Mouse (Mus musculus) stomach, postnatal 0 days (tissue): Measurements from ENCODE around the gene Actl10. TPM values are rescaled to one million over a fixed set of nuclear protein-coding genes. Genes with fewer than 3 reads are reported as not detected.
A peak's percentile ranks its signal among the peaks of the same experiment; 100 is the strongest.

Source experiments
- ATAC-seq: fragments of 200-750 bp; cut with Nextera tagmentation; 2 replicates; pipeline ENCODE4 v1.8.0; 2017; ENCODE audit not compliant: low FRiP score, low TSS enrichment
- DNase-seq: peaks from one replicate; pipeline ENCODE4 v3.0.0-alpha.2; 2016; ENCODE audit warnings: low spot score
- H3K27ac ChIP-seq: fragments of 300-500 bp; sonication (generic); replicated peaks from 2 replicates; pipeline ENCODE4 v1.5.1; 2014; ENCODE audit warnings: mild to moderate bottlenecking, control low read depth
- H3K27me3 ChIP-seq: fragments of 300-500 bp; sonication (generic); 2 replicates; pipeline ENCODE4 v1.6.1; 2014; ENCODE audit warnings: low read length; ENCODE audit not compliant: control insufficient read depth, insufficient read depth
- H3K36me3 ChIP-seq: fragments of 300-500 bp; sonication (generic); 2 replicates; pipeline ENCODE4 v1.6.1; 2014; ENCODE audit warnings: low read length, mixed read lengths; ENCODE audit not compliant: control insufficient read depth, insufficient read depth
- H3K4me1 ChIP-seq: fragments of 300-500 bp; sonication (generic); replicated peaks from 2 replicates; pipeline ENCODE4 v1.6.1; 2014; ENCODE audit warnings: antibody characterized with exemption; ENCODE audit not compliant: control insufficient read depth, insufficient read depth
- H3K4me2 ChIP-seq: fragments of 300-500 bp; sonication (generic); replicated peaks from 2 replicates; pipeline ENCODE4 v1.6.1; 2014; ENCODE audit warnings: low read depth, mild to moderate bottlenecking, control low read depth, moderate library complexity
- H3K4me3 ChIP-seq: fragments of 300-500 bp; sonication (generic); 2 replicates; pipeline ENCODE4 v1.5.1; 2014; ENCODE audit warnings: low read depth, low read length, control low read depth
- H3K9ac ChIP-seq: fragments of 300-500 bp; sonication (generic); 2 replicates; pipeline ENCODE4 v1.6.1; 2014; ENCODE audit warnings: mild to moderate bottlenecking, low read length, control low read depth, mixed read lengths
- H3K9me3 ChIP-seq: fragments of 300-500 bp; sonication (generic); 2 replicates; pipeline ENCODE4 v1.6.1; 2016; ENCODE audit warnings: low read length; ENCODE audit not compliant: control insufficient read depth
- CTCF ChIP-seq: IDR thresholded peaks from 2 replicates; pipeline ENCODE4 v1.5.1; 2016; ENCODE audit warnings: antibody characterized with exemption, low read depth, mild to moderate bottlenecking, moderate library complexity
- EP300 ChIP-seq: optimal IDR thresholded peaks from 2 replicates; pipeline ENCODE3; 2016; ENCODE audit warnings: antibody characterized with exemption
- WGBS: fragments of 180-500 bp; shearing (Covaris S2); extraction: QIAGEN DNeasy Blood & Tissue Kit; methylation state at CpG from one replicate; pipeline ENCODE4 v1.1.7; 2014; 5-methylcytosine and 5-hydroxymethylcytosine counted together
- polyA plus RNA-seq: library from polyadenylated mRNA; unstranded; fragments of >200 nt; fragmentation: Nextera tagmentation; extraction: Ambion mirVana; gene quantifications from 2 replicates; pipeline ENCODE4 v1.2.1, GENCODE M21; 2015

Gene Actl10
- polyA plus RNA-seq: not detected in 2 replicates

- Histone ChIP-seq H3K9ac (0 out of 2 replicates have a peak within 1 kb of the TSS, but pooled peaks have one; percentile 23), H3K4me3 (peak within 1 kb of the TSS; percentile 12; the same call in 1 of the 2 replicates), H3K4me1 (peaks cover 10% of the 10 kb centered on the region; the same call in 1 of the 2 replicates), H3K27ac (no peak within 1 kb of the TSS), H3K27me3 (no peaks in the 10 kb centered on the region), H3K36me3 (no peaks in the 10 kb centered on the region), H3K4me2 (peak within 1 kb of the TSS; percentile 47), H3K9me3 (no peaks in the 10 kb centered on the region)
- no peak for ATAC-seq
- TF ChIP-seq EP300 (no peak), CTCF (no peak)
- 84% methylated on average over 4 of the region's 4 CpGs for WGBS
- no peak for DNase-seq
Measured at GRCm38 (mm10) chr2:154551476-154551875, at the start of gene Actl10. Gene Actl10, plus strand, starts transcription at chr2:154551776.

GRCm38 (mm10) chr2:154507076-154507475 lies 44.5 kb upstream of the Actl10 start:
- H3K36me3 ChIP-seq: peaks cover 3% of the 10 kb centered on the region; the same call in 1 of the 2 replicates
- no peaks in the 10 kb centered on the region for H3K4me1 ChIP-seq
- 71% methylated on average over 2 of the region's 2 CpGs for WGBS
- H3K4me3 ChIP-seq: no peak overlapping the region
- no peak overlapping the region for H3K27ac ChIP-seq
- no peak overlapping the region for H3K4me2 ChIP-seq
- DNase-seq: no peak
- H3K9ac ChIP-seq: no peak overlapping the region
- ATAC-seq: no peak
- TF ChIP-seq EP300: no peak
- H3K27me3 ChIP-seq: no peaks in the 10 kb centered on the region
- no peaks in the 10 kb centered on the region for H3K9me3 ChIP-seq

GRCm38 (mm10) chr2:154507566-154508283 lies 43.9 kb upstream of the Actl10 start:
- H3K9me3 ChIP-seq: no peaks in the 10 kb centered on the region
- H3K4me2 ChIP-seq: no peak overlapping the region
- TF ChIP-seq CTCF (peak; percentile 61), EP300 (no peak)
- H3K4me3 ChIP-seq: no peak overlapping the region
- no peaks in the 10 kb centered on the region for H3K27me3 ChIP-seq
- no peak overlapping the region for H3K9ac ChIP-seq
- DNase-seq: peak; percentile 43
- ATAC-seq: peak; percentile 65
- H3K4me1 ChIP-seq: no peaks in the 10 kb centered on the region
- 70% methylated on average over 9 of the region's 9 CpGs for WGBS
- peaks cover 5% of the 10 kb centered on the region; the same call in 1 of the 2 replicates for H3K36me3 ChIP-seq
- H3K27ac ChIP-seq: no peak overlapping the region

GRCm38 (mm10) chr2:154508450-154508849 lies 43.1 kb upstream of the Actl10 start:
- TF ChIP-seq EP300 (no peak), CTCF (no peak)
- H3K9me3 ChIP-seq: no peaks in the 10 kb centered on the region
- H3K36me3 ChIP-seq: peaks cover 5% of the 10 kb centered on the region; the same call in 1 of the 2 replicates
- DNase-seq (no peak), ATAC-seq (no peak)
- H3K4me2 ChIP-seq: no peak overlapping the region
- 84% methylated on average over 4 of the region's 4 CpGs for WGBS
- no peak overlapping the region for H3K27ac ChIP-seq
- no peak overlapping the region for H3K4me3 ChIP-seq
- H3K9ac ChIP-seq: no peak overlapping the region
- no peaks in the 10 kb centered on the region for H3K4me1 ChIP-seq
- no peaks in the 10 kb centered on the region for H3K27me3 ChIP-seq

- no peak overlapping the region for H3K4me2 ChIP-seq
- 86% methylated on average over 3 of the region's 3 CpGs for WGBS
- H3K4me1 ChIP-seq: no peaks in the 10 kb centered on the region
- DNase-seq (no peak), ATAC-seq (no peak)
- H3K9ac ChIP-seq: no peak overlapping the region
- no peaks in the 10 kb centered on the region for H3K9me3 ChIP-seq
- no peak overlapping the region for H3K27ac ChIP-seq
- no peaks in the 10 kb centered on the region for H3K27me3 ChIP-seq
- peaks cover 5% of the 10 kb centered on the region; the same call in 1 of the 2 replicates for H3K36me3 ChIP-seq
- no peak overlapping the region for H3K4me3 ChIP-seq
- TF ChIP-seq EP300 (no peak), CTCF (no peak)
Measured at GRCm38 (mm10) chr2:154510141-154510540, 41.4 kb upstream of the Actl10 start.

- Histone ChIP-seq H3K9me3 (no peaks in the 10 kb centered on the region), H3K36me3 (0 out of 2 replicates have a peak, but pooled peaks cover 2% of the 10 kb centered on the region), H3K27ac (no peak overlapping the region), H3K4me1 (no peaks in the 10 kb centered on the region), H3K4me2 (no peak overlapping the region), H3K9ac (no peak overlapping the region), H3K27me3 (no peaks in the 10 kb centered on the region), H3K4me3 (no peak overlapping the region)
- DNase-seq (no peak), ATAC-seq (no peak)
- TF ChIP-seq EP300 (no peak), CTCF (no peak)
- 71% methylated on average over 3 of the region's 3 CpGs for WGBS
Measured at GRCm38 (mm10) chr2:154516944-154517343, 34.6 kb upstream of the Actl10 start.
